Mouse (Mus musculus) kidney, embryonic 15.5 days (tissue): ENCODE measurements around the gene Ankrd65. TPM values are rescaled to one million over a fixed set of nuclear protein-coding genes. Genes with fewer than 3 reads are reported as not detected.
A peak's percentile ranks its signal among the peaks of the same experiment; 100 is the strongest.

Source experiments
- ATAC-seq: fragments of 200-750 bp; cut with Nextera tagmentation; replicated peaks from 2 replicates; pipeline ENCODE4 v1.8.0; 2017; ENCODE audit warnings: moderate TSS enrichment; ENCODE audit not compliant: low FRiP score
- H3K27ac ChIP-seq: fragments of 300-500 bp; sonication (generic); 2 replicates; pipeline ENCODE4 v1.5.1; 2015; ENCODE audit warnings: mild to moderate bottlenecking, inconsistent platforms
- H3K27me3 ChIP-seq: fragments of 300-500 bp; sonication (generic); 2 replicates; pipeline ENCODE4 v1.6.1; 2015; ENCODE audit warnings: inconsistent platforms
- H3K36me3 ChIP-seq: fragments of 300-500 bp; sonication (generic); 2 replicates; pipeline ENCODE4 v1.6.1; 2015; ENCODE audit warnings: inconsistent platforms
- H3K4me1 ChIP-seq: fragments of 300-500 bp; sonication (generic); 2 replicates; pipeline ENCODE4 v1.6.1; 2015; ENCODE audit warnings: inconsistent platforms
- H3K4me2 ChIP-seq: fragments of 300-500 bp; sonication (generic); 2 replicates; pipeline ENCODE4 v1.6.1; 2015; ENCODE audit warnings: moderate library complexity, mild to moderate bottlenecking, inconsistent platforms
- H3K4me3 ChIP-seq: fragments of 300-500 bp; sonication (generic); replicated peaks from 2 replicates; pipeline ENCODE4 v1.5.1; 2015; ENCODE audit warnings: mild to moderate bottlenecking, inconsistent platforms
- H3K9ac ChIP-seq: fragments of 300-500 bp; sonication (generic); 2 replicates; pipeline ENCODE4 v1.6.1; 2015; ENCODE audit warnings: mild to moderate bottlenecking, inconsistent platforms
- H3K9me3 ChIP-seq: fragments of 300-500 bp; sonication (generic); replicated peaks from 2 replicates; pipeline ENCODE4 v1.6.1; 2016; ENCODE audit warnings: inconsistent platforms
- WGBS: fragments of 180-500 bp; shearing (Covaris S2); methylation state at CpG from one replicate; pipeline ENCODE4 v1.1.7; 2015; ENCODE audit warnings: mixed read lengths; 5-methylcytosine and 5-hydroxymethylcytosine counted together
- polyA plus RNA-seq: library from polyadenylated mRNA; unstranded; fragments of >200 nt; fragmentation: Nextera tagmentation; extraction: Ambion mirVana; gene quantifications from 2 replicates; pipeline ENCODE4 v1.2.1, GENCODE M21; 2015

Gene Ankrd65
- polyA plus RNA-seq, 1 experiment from 2014 or later, result 0.34 TPM

DNA sequence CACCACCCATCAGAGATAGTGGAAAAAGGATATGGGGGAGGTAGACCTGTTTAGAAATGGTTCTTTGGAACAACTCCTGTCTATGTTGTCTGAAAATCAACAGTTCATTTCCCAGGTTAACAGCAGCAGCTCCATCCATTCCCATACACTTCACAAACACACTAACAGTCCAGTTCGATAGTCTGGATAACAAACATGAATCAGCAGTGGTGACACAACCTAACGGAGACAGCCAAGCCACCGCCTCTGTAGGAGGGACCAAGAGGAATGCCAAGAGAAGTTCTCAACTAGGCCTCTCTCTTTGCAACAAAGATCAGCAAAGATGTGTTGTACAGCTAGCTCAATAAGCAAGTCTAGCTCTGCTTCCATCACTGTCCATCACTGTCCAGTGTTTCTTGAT lies 27.9 kb upstream of the Ankrd65 start:
- no peak overlapping the region for H3K9ac ChIP-seq

DNA sequence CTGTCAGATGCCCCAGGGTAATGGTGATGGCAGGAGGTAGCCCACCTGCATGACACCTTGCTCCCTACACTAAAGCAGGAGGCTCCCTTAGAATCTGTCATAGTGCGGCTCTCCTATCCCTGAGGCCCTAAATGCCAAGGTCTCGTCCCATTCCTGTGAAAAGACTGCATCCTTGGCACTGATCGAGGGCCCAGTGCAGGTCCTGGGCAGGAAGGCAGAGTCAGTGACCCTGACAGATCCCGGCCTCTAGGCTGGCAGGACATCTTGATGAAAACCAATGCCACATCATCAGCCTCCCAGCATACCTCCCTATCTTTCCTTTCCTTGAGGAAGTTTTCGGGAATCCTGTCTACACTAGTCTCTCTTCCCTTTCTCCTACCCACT lies 20.8 kb upstream of the Ankrd65 start:
- Histone ChIP-seq H3K4me1 (peaks cover 40% of the 10 kb centered on the region), H3K4me3 (peak overlapping the region; percentile 60), H3K36me3 (no peaks in the 10 kb centered on the region), H3K4me2 (peak overlapping the region; percentile 92), H3K27me3 (peaks cover 25% of the 10 kb centered on the region), H3K9me3 (no peaks in the 10 kb centered on the region), H3K27ac (peak overlapping the region; percentile 85), H3K9ac (peak overlapping the region; percentile 79)
- no peak for ATAC-seq
- WGBS, result 66% methylated on average over 5 of the region's 5 CpGs

More for the DNA sequence above, 27.9 kb upstream of the Ankrd65 start:
- peaks cover 4% of the 10 kb centered on the region for H3K36me3 ChIP-seq
- H3K9me3 ChIP-seq, result no peaks in the 10 kb centered on the region
- no peak overlapping the region for H3K27ac ChIP-seq
- peaks cover 32% of the 10 kb centered on the region for H3K4me1 ChIP-seq
- H3K4me2 ChIP-seq, result 0 out of 2 replicates have a peak overlapping the region, but pooled peaks have one; percentile 94
- H3K4me3 ChIP-seq, result no peak overlapping the region
- ATAC-seq, result no peak
- 81% methylated on average over 3 of the region's 3 CpGs for WGBS
- no peaks in the 10 kb centered on the region for H3K27me3 ChIP-seq

DNA sequence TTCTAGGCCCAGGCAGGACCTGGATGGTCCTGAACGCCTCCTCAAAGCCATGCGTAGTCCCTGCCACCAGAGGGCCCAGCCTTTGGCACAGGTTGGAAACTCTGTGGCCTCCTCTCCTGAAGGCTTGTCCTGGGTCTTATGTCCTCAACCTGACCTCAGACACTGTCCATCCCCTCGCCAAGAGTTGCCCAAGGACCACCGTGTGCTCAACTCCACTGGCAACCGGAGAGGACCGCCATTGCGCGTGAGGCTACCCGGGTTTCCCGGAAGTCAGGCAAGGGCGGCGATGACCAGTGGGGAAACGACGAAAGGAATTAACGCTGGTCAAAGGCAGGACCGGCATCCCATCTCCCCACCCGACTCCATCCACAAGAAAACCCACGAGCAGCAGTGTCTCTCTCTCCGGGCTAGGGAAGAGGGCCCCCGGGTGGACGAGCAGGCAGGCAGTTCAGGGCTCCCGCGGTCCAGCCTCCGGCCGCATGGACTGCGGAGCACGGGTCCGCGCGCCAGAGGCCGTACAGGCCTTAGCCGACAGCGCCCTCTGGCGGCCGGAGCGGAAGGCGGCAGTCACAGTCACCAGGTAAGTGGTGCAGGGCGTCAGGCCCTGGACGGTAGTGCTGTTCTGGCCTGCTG lies 20.2 kb upstream of the Ankrd65 start:
- H3K36me3 ChIP-seq, result no peaks in the 10 kb centered on the region
- peak overlapping the region; percentile 92 for H3K4me2 ChIP-seq
- peak overlapping the region; percentile 85 for H3K27ac ChIP-seq
- no peaks in the 10 kb centered on the region for H3K9me3 ChIP-seq
- H3K4me1 ChIP-seq, result peaks cover 45% of the 10 kb centered on the region
- H3K4me3 ChIP-seq, result peak overlapping the region; percentile 60
- H3K9ac ChIP-seq, result peak overlapping the region; percentile 79
- WGBS, result under 1% methylated on average over 39 of the region's 39 CpGs
- ATAC-seq, result peak; percentile 92
- peaks cover 29% of the 10 kb centered on the region for H3K27me3 ChIP-seq

DNA sequence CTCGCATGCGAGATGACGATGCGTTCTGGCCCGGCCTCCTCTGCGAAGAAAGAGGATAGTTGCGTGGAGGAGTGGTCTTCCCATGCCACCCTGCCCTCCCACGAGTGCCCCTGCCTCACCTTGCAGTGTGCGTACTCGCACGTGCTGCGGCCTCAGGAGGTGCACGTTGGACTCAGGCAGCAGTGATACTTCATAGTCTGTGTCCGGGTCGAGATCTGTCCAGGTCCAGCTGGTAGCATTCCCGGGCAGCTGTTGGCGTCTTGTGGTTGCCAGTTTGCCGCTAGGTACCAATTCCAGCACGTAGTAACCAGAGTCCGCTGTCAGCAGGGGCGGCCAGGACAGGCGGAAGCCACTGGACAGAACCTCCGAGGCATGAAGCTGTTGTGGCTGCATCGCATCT lies 19.6 kb upstream of the Ankrd65 start:
- no peaks in the 10 kb centered on the region for H3K9me3 ChIP-seq
- H3K4me3 ChIP-seq, result peak overlapping the region; percentile 60
- H3K27me3 ChIP-seq, result peaks cover 35% of the 10 kb centered on the region
- peak overlapping the region; percentile 79 for H3K9ac ChIP-seq
- no peaks in the 10 kb centered on the region for H3K36me3 ChIP-seq
- WGBS, result 37% methylated on average over 23 of the region's 24 CpGs
- peak; percentile 5; the same call in 1 of the 2 replicates for ATAC-seq
- H3K4me1 ChIP-seq, result peaks cover 51% of the 10 kb centered on the region
- no peak overlapping the region for H3K27ac ChIP-seq
- peak overlapping the region; percentile 92 for H3K4me2 ChIP-seq

DNA sequence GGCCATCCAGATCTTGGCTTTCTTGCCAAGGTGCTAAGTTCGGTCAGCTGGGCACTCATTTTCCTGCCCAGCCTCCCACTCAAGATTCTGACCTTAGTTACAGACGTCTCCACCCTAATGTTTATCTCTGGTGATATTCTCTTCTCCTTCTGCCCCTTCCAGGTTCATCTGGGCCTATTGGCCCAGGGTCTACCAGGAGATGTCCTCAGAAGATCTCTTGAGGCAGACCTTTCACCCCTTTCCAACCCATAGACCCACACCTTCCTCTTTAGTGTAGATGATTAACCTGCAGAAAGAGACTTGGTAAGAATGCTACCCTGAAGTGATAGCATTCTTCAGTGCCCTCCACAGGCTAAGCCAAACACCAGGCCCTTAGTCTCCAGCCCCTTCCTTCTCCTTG lies 18.5 kb upstream of the Ankrd65 start:
- Histone ChIP-seq H3K9ac (no peak overlapping the region), H3K4me2 (no peak overlapping the region), H3K36me3 (no peaks in the 10 kb centered on the region), H3K27me3 (peaks cover 35% of the 10 kb centered on the region), H3K9me3 (no peaks in the 10 kb centered on the region), H3K4me3 (no peak overlapping the region), H3K27ac (no peak overlapping the region), H3K4me1 (peaks cover 56% of the 10 kb centered on the region)
- WGBS, result 69% methylated on average over 2 of the region's 2 CpGs
- ATAC-seq, result no peak

DNA sequence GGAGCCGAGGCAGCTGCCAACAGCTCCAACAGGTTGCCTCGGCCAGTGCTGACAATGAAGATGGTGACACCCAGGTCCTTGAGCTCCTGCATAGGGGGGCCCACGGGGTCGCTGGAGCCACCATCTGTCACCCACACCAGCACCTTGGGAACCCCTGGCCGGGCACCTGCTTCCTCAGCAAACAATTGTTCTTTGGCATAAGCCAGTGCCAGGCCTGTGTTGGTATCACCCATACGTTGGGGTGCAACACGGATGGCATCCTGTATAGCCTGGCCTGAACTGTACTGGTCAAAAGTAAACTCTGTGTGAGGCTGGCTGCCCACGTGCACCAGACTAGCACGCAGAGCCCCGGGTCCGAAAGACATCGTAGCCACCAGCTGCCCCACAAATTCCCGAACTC lies 17.5 kb upstream of the Ankrd65 start:
- ATAC-seq, result no peak
- Histone ChIP-seq H3K4me1 (peaks cover 63% of the 10 kb centered on the region), H3K36me3 (no peaks in the 10 kb centered on the region), H3K4me2 (no peak overlapping the region), H3K9ac (no peak overlapping the region), H3K27ac (no peak overlapping the region), H3K4me3 (no peak overlapping the region), H3K27me3 (peaks cover 35% of the 10 kb centered on the region), H3K9me3 (no peaks in the 10 kb centered on the region)
- WGBS, result 90% methylated on average over 13 of the region's 13 CpGs

DNA sequence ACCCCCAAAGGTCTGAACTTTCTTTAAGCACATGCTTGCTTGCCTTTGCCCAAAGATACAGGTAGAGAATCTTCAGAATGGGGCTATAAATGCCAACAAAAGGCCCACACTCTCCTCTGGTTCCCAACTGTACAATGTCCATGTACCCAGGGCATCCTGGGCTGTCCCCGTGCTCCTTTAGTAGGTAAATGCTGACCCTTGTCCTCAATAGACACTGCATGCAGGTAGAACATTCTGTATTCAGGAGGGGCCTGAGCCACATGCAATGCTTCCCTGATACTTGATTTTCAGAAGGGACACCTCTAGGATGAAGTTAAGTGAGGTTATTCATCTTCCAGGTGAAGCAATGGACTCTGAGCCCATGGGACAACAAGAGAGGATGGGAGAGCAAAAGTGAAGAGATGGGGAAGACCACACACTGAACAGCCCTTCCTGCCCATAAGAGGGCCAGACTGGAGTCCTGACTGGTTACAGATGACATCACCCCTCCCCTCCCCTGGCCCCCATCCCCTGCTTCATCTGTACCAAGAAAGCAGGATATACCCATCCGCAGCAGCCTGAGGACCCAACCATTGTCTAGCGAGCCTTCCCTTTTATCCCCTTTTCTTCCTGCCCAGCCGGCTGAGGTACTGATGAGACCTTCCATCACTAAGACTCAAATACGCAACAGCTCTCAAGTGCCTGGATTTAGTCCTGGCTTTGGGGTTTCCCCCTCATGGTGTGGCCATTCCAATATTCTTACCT lies 16.7 kb upstream of the Ankrd65 start:
- WGBS, result 44% methylated on average over 5 of the region's 5 CpGs
- Histone ChIP-seq H3K9ac (peak overlapping the region; percentile 40; the same call in 1 of the 2 replicates), H3K27ac (no peak overlapping the region), H3K9me3 (no peaks in the 10 kb centered on the region), H3K36me3 (no peaks in the 10 kb centered on the region), H3K4me1 (peaks cover 64% of the 10 kb centered on the region), H3K27me3 (peaks cover 35% of the 10 kb centered on the region), H3K4me3 (peak overlapping the region; percentile 43), H3K4me2 (peak overlapping the region; percentile 84)
- no peak for ATAC-seq

DNA sequence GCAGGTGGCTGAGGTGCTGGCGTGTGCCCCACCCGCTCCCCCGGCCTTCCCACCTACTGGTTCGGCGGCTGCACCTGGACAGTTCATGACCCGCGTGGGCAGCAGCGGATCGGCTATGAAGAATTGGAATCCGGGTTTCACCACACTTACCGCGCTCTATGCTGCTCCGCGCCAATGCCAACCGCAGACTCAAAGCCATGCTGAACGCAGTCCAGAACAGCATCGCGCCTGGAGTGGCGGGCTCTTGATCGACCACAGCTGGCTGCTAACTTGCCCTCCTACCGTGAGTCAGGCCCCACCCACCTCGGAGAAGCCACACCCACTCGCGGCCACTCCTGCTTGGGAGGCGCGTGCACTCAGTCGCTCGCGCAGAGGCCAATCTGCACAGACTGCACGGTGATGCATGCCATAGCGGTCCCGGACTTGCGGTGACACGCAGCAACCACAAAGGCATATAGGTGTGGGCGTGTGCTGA lies 15.9 kb upstream of the Ankrd65 start, which contains the start of gene Vwa1:
Vwa1 (minus strand) TSS at position 419 of the 475 bp plus-strand sequence.
- Histone ChIP-seq H3K27me3 (peaks cover 35% of the 10 kb centered on the region), H3K4me1 (peaks cover 59% of the 10 kb centered on the region), H3K4me2 (peak within 1 kb of the TSS; percentile 84), H3K9me3 (no peaks in the 10 kb centered on the region), H3K36me3 (no peaks in the 10 kb centered on the region), H3K27ac (peak within 1 kb of the TSS; percentile 27; the same call in 1 of the 2 replicates), H3K4me3 (peak within 1 kb of the TSS; percentile 43), H3K9ac (peak within 1 kb of the TSS; percentile 40)
- WGBS, result 1% methylated on average over 35 of the region's 35 CpGs
- peak; percentile 75 for ATAC-seq

DNA sequence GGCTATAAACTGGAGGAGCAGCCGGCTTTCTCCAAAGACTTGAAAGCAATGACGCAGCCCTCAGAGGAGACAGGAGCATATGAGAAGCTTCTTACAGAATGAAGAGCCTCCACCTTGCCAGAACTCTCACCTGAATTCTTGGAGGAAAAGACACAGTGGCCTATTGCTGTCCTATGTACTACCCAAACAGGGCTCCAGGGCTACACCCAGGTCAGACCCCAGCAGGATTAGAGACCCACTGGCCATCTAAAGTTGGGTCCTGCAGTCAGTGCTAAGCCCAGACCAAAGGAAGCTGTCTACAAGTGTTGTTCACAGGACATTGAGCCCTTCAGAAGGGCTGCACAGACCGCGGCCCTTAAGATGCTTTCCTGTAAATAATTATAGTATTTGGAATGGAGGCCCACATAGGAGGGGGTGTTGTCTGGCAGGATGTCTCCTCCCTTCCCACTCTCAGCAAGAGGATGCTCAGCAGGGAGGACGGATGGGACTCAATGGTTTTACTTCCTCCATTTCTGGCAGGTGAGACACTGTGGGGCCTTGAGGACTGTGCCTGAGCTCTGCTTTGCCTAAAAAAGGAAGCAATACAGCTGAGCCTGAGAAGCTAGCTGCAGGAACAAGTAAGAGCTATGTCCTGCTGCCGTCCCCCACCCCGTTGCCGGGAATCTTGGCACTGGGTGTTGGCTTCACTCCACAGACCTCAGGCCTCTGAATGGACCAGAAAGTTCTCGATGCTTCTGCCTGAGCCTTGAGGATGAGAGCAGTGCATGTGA lies 15.1 kb upstream of the Ankrd65 start:
- peak overlapping the region; percentile 27; the same call in 1 of the 2 replicates for H3K27ac ChIP-seq
- H3K9ac ChIP-seq, result peak overlapping the region; percentile 40; the same call in 1 of the 2 replicates
- 51% methylated on average over 9 of the region's 9 CpGs for WGBS
- no peak for ATAC-seq
- peak overlapping the region; percentile 43; the same call in 1 of the 2 replicates for H3K4me3 ChIP-seq
- no peaks in the 10 kb centered on the region for H3K9me3 ChIP-seq
- peaks cover 51% of the 10 kb centered on the region for H3K4me1 ChIP-seq
- H3K4me2 ChIP-seq, result peak overlapping the region; percentile 84
- H3K27me3 ChIP-seq, result peaks cover 35% of the 10 kb centered on the region
- no peaks in the 10 kb centered on the region for H3K36me3 ChIP-seq

DNA sequence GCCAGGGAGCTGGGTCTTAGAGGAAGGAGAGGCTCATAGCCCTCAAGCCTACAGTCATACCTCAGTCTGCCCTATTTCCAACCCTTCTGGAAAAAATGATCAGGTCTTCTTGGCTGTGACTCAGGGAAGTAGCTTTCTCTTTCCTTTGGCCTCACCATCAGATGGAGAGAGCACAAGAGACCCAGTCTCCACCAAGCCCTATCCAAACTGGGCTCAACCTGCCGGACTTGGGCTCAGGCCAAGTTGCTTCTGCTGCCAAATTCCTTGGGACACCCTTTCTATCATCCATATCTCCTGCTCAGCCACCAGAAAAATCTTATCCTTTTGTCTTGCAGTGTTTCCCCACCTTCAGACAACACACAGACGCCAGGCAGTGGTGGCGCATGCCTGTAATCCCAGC lies 14.4 kb upstream of the Ankrd65 start:
- WGBS, result 82% methylated on average over 3 of the region's 3 CpGs

DNA sequence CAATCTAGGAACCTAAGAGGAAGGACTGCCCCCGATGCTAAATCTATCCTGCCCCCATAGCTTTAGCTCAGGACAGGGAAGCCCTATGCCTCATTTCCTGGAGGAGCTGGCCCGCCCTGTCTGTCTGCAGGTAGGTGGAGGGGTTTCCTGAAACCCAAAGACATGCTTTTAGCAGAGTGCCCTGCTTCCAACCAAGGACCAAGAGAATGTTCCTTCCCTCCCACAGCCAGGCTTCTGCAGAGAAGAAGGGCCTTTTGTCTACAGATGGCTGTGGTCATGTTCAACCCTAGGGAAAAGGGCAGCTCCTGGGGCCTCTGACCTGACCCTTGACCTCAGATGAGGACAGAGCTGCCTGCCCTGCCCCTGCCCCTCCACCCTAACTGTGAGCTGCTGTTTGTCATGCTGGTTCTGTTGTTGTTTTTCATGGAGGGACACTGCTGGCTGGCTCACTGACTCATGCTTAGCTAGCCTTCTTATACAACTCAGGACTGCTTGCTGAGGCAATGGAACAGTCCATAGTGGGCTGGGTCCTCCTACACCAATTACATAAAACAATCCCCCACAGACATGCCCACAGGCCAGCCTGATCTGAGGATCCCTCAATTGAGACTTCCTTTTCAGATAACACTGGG lies 13.4 kb upstream of the Ankrd65 start:
- WGBS, result 56% methylated on average over 2 of the region's 2 CpGs
- Histone ChIP-seq H3K27me3 (peaks cover 25% of the 10 kb centered on the region), H3K27ac (no peak overlapping the region), H3K4me3 (no peak overlapping the region), H3K4me2 (no peak overlapping the region), H3K9ac (no peak overlapping the region), H3K36me3 (no peaks in the 10 kb centered on the region), H3K9me3 (no peaks in the 10 kb centered on the region), H3K4me1 (peaks cover 44% of the 10 kb centered on the region)
- no peak for ATAC-seq

More for the DNA sequence above, 14.4 kb upstream of the Ankrd65 start:
- Histone ChIP-seq H3K4me1 (peaks cover 47% of the 10 kb centered on the region), H3K4me2 (no peak overlapping the region), H3K9ac (no peak overlapping the region), H3K27me3 (peaks cover 34% of the 10 kb centered on the region), H3K4me3 (no peak overlapping the region), H3K36me3 (no peaks in the 10 kb centered on the region), H3K9me3 (no peaks in the 10 kb centered on the region), H3K27ac (0 out of 2 replicates have a peak overlapping the region, but pooled peaks have one; percentile 27)
- no peak for ATAC-seq
